Mouse (Mus musculus): Measurements from ENCODE around the gene Lamb1. TPM values are rescaled to one million over a fixed set of nuclear protein-coding genes. Genes with fewer than 3 reads are reported as not detected.

Gene Lamb1
- polyA plus RNA-seq, 1 experiment from 2014 or later: 118 TPM

DNA sequence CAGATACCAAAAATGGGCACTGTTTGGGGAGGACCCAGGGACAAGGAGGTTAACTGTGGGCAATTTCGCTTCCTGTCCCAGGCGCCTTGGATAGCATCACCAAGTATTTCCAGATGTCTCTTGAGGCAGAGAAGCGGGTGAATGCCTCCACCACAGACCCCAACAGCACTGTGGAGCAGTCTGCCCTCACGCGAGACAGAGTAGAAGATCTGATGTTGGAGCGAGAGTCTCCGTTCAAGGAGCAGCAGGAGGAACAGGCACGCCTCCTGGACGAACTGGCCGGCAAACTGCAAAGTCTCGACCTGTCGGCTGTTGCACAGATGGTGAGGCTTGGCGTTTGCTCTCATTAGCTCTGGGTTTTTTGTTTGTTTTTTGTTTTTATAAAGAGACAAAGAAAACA is 55.8 kb downstream of the Lamb1 start:
- Histone ChIP-seq H3K4me3 (ENCODE audit: low read depth, low read length) (no peak overlapping the region), H3K9me3 (ENCODE audit: low read depth, low read length) (no peaks in the 10 kb centered on the region), H3K4me2 (no peak overlapping the region), H3K4me1 (ENCODE audit: insufficient read depth) (no peaks in the 10 kb centered on the region), H3K9ac (no peak overlapping the region), H3K27me3 (ENCODE audit: insufficient read depth, low read length) (no peaks in the 10 kb centered on the region), H3K27ac (ENCODE audit: low read depth) (no peak overlapping the region), H3K36me3 (ENCODE audit: insufficient read depth) (peaks cover 99% of the 10 kb centered on the region)
- no peak for ATAC-seq (ENCODE audit: insufficient read depth)
- WGBS: 70% methylated on average over 13 of the region's 13 CpGs
- DNase-seq: no peak
- no peak for TF ChIP-seq CTCF (IDR thresholded peaks at IDR 0.05; ENCODE audit: low read depth)

DNA sequence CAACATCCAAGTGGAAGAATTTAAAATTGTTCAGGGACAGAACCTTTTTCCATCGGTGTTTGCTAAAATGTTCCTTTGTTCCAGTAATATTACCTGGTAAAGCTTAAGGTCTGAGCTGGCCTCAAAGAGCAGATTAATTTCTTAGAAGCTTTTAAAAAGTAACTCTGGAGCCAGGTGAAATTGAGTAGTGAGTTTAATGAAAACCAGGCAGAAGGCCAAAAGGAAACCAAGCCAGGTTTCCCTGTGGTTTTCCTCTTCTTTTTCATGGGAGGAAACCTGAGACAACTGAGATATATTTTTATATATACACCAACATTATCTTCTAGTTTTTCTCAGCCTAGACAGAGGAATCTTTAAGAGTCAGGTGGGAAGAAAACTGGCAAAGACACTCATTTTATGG is 56.5 kb downstream of the Lamb1 start:
- H3K4me2 ChIP-seq: no peak overlapping the region
- no peaks in the 10 kb centered on the region for H3K9me3 ChIP-seq (ENCODE audit: low read depth, low read length)
- no peaks in the 10 kb centered on the region for H3K27me3 ChIP-seq (ENCODE audit: insufficient read depth, low read length)
- H3K36me3 ChIP-seq (ENCODE audit: insufficient read depth): peaks cover 99% of the 10 kb centered on the region
- no peak overlapping the region for H3K27ac ChIP-seq (ENCODE audit: low read depth)
- H3K9ac ChIP-seq: no peak overlapping the region
- DNase-seq (no peak), ATAC-seq (ENCODE audit: insufficient read depth) (no peak)
- TF ChIP-seq CTCF (IDR thresholded peaks at IDR 0.05; ENCODE audit: low read depth): no peak
- H3K4me3 ChIP-seq (ENCODE audit: low read depth, low read length): no peak overlapping the region
- 81% methylated on average over 1 of the region's 1 CpGs for WGBS
- H3K4me1 ChIP-seq (ENCODE audit: insufficient read depth): no peaks in the 10 kb centered on the region

DNA sequence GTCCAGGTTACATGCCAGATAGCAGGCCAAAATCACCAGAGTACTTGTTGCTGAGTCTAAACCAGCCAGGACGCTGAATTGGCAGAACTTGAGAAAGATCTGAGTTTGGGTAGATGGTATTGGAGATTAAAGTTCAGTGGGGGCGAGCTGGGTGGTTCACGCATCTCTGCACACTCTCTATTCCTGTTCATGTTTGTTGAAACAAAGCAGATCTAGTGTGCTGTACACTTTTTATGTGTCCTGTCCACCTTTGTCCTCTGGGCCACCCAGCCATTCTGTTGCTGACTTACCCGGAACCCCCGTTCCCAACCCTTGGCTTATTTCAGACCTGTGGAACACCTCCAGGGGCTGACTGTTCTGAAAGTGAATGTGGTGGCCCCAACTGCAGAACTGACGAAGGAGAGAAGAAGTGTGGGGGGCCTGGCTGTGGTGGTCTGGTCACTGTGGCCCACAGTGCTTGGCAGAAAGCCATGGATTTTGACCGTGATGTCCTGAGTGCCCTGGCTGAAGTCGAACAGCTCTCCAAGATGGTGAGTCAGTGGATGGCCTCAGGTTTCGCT is 58.2 kb downstream of the Lamb1 start:
- Histone ChIP-seq H3K4me3 (ENCODE audit: low read depth, low read length) (no peak overlapping the region), H3K27me3 (ENCODE audit: insufficient read depth, low read length) (no peaks in the 10 kb centered on the region), H3K9ac (no peak overlapping the region), H3K9me3 (ENCODE audit: low read depth, low read length) (no peaks in the 10 kb centered on the region), H3K4me1 (ENCODE audit: insufficient read depth) (no peaks in the 10 kb centered on the region), H3K27ac (ENCODE audit: low read depth) (no peak overlapping the region), H3K4me2 (no peak overlapping the region), H3K36me3 (ENCODE audit: insufficient read depth) (peaks cover 100% of the 10 kb centered on the region)
- no peak for TF ChIP-seq CTCF (IDR thresholded peaks at IDR 0.05; ENCODE audit: low read depth)
- no peak for ATAC-seq (ENCODE audit: insufficient read depth)
- 85% methylated on average over 9 of the region's 9 CpGs for WGBS
- DNase-seq: no peak

DNA sequence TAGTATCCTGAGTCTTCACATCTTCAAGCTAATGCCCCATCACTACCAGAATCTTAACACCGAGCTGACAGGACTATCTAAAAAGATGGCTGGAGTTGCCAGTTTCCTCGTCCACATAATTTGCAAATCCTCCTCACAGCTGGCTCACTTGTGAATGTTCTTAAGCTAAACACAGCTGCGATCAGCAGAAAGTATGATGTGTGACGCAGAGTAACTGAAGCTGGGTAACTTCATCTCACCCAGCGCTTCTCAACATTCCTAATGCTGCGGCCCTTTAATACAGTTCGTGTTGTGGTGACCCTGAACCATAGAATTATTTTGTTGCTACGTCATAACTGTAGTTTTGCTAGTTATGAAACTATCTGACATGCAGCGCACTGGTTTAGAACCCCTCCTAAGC is 62.1 kb downstream of the Lamb1 start:
- H3K27me3 ChIP-seq (ENCODE audit: insufficient read depth, low read length): no peaks in the 10 kb centered on the region
- ATAC-seq (ENCODE audit: insufficient read depth): no peak

DNA sequence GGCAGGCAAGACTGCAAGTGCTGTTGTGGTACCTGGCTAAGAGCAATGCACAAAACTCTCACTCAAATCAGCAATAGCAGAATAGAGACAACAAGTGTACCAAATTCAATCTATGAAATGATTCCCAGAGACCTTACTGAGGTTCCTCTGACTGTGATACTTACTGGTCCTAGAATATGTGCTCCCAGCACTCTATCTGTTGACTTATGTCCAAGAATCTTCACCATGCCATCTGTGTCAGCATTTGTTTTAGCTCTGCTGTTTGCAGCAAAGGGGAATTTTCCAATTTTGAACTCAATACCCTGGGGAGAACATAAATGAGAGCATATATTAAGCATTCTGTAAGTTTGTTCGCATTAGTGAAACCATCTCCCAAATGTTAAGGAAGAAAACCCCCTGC is 68.2 kb downstream of the Lamb1 start:
- no peaks in the 10 kb centered on the region for H3K27me3 ChIP-seq (ENCODE audit: insufficient read depth, low read length)
- DNase-seq (no peak), ATAC-seq (ENCODE audit: insufficient read depth) (no peak)
- TF ChIP-seq CTCF (IDR thresholded peaks at IDR 0.05; ENCODE audit: low read depth): no peak
- no peak overlapping the region for H3K4me3 ChIP-seq (ENCODE audit: low read depth, low read length)
- 92% methylated on average over 1 of the region's 1 CpGs for WGBS
- H3K27ac ChIP-seq (ENCODE audit: low read depth): no peak overlapping the region
- no peak overlapping the region for H3K9ac ChIP-seq
- no peaks in the 10 kb centered on the region for H3K4me1 ChIP-seq (ENCODE audit: insufficient read depth)
- H3K9me3 ChIP-seq (ENCODE audit: low read depth, low read length): no peaks in the 10 kb centered on the region
- no peak overlapping the region for H3K4me2 ChIP-seq
- H3K36me3 ChIP-seq (ENCODE audit: insufficient read depth): peaks cover 83% of the 10 kb centered on the region

More for the DNA sequence above, 62.1 kb downstream of the Lamb1 start:
- Histone ChIP-seq H3K4me1 (ENCODE audit: insufficient read depth) (no peaks in the 10 kb centered on the region), H3K27ac (ENCODE audit: low read depth) (no peak overlapping the region), H3K9me3 (ENCODE audit: low read depth, low read length) (no peaks in the 10 kb centered on the region), H3K4me2 (no peak overlapping the region), H3K36me3 (ENCODE audit: insufficient read depth) (peaks cover 96% of the 10 kb centered on the region), H3K9ac (no peak overlapping the region), H3K4me3 (ENCODE audit: low read depth, low read length) (no peak overlapping the region)
- WGBS: 78% methylated on average over 9 of the region's 9 CpGs
- no peak for DNase-seq
- no peak for TF ChIP-seq CTCF (IDR thresholded peaks at IDR 0.05; ENCODE audit: low read depth)

DNA sequence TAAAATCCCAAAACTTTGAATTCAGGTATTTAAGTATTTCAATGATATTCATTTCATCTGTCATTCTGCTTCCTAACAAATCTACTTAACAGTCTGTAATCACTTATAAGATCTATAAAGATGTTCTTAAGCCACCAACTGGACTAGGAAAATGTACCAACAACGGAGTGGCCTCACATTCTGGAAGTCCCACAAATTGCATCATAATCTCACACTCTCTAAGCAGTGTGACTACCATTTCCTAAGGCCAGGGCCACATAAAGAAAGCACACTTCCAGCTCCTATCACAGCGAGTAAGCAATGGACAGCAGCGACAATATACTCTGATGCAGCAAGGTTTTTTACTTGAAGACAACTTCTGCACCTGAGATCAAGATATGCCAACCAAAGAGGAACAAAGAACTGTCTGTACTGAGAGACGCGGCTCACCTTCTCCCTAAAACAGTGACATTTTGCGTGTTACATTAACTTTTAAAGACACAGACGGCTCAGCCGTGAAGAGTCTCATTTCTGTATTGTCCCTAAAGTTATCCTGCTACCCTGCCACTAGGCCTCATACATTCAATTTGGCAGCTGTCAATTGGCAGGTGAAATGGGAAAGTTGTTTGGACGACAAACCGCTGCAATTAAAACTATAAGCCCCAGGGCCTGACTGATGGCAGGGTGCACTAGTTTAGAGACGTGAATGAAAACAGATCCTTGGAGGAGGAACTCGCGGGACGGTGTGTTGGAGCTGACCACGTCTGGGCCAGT is 85.3 kb downstream of the Lamb1 start:
- H3K27ac ChIP-seq (ENCODE audit: low read depth): peak overlapping the region; percentile 75; the same call in 1 of the 2 replicates

More for the DNA sequence above, 85.3 kb downstream of the Lamb1 start:
- ATAC-seq (ENCODE audit: insufficient read depth) (no peak), DNase-seq (peak; percentile 1)
- Histone ChIP-seq H3K9ac (peak overlapping the region; percentile 89), H3K4me3 (ENCODE audit: low read depth, low read length) (peak overlapping the region; percentile 94), H3K4me2 (peak overlapping the region; percentile 87), H3K9me3 (ENCODE audit: low read depth, low read length) (no peaks in the 10 kb centered on the region), H3K27me3 (ENCODE audit: insufficient read depth, low read length) (no peaks in the 10 kb centered on the region), H3K4me1 (ENCODE audit: insufficient read depth) (peaks cover 4% of the 10 kb centered on the region; the same call in 1 of the 2 replicates), H3K36me3 (ENCODE audit: insufficient read depth) (peaks cover 25% of the 10 kb centered on the region)
- 24% methylated on average over 15 of the region's 15 CpGs for WGBS
- TF ChIP-seq CTCF (IDR thresholded peaks at IDR 0.05; ENCODE audit: low read depth): no peak

Measured in lung, embryonic 14.5 days (tissue).